Mouse (Mus musculus): ENCODE data around the gene Hdgfl3.

Hdgfl3 gene

GRCm38 (mm10) chr7:81934267-81934745 lies at the start of gene Hdgfl3:
Gene Hdgfl3, minus strand, starts transcription at chr7:81934473.
- peak; percentile 38 to 56 for DNase-seq (ENCODE audit: low read depth in 2 of 2, low spot score in 2 of 2)

- DNase-seq (ENCODE audit: low read depth in 2 of 2, low spot score in 2 of 2) = no peak
Observed at GRCm38 (mm10) chr7:81983651-81984050, 49.4 kb upstream of the Hdgfl3 start.

GRCm38 (mm10) chr7:81978304-81978703 lies 44.0 kb upstream of the Hdgfl3 start:
- no peak for DNase-seq (ENCODE audit: low read depth in 2 of 2, low spot score in 2 of 2)

- DNase-seq (ENCODE audit: low read depth in 2 of 2, low spot score in 2 of 2) = no peak
Observed at GRCm38 (mm10) chr7:81974616-81975015, 40.3 kb upstream of the Hdgfl3 start.

- no peak for DNase-seq (ENCODE audit: low read depth in 2 of 2, low spot score in 2 of 2)
Observed at GRCm38 (mm10) chr7:81973939-81974338, 39.7 kb upstream of the Hdgfl3 start.

- no peak for DNase-seq (ENCODE audit: low read depth in 2 of 2, low spot score in 2 of 2)
Observed at GRCm38 (mm10) chr7:81973339-81973738, 39.1 kb upstream of the Hdgfl3 start.

GRCm38 (mm10) chr7:81968975-81969374 lies 34.7 kb upstream of the Hdgfl3 start:
- DNase-seq (ENCODE audit: low read depth in 2 of 2, low spot score in 2 of 2) = no peak

- DNase-seq (ENCODE audit: low read depth in 2 of 2, low spot score in 2 of 2) = no peak
Observed at GRCm38 (mm10) chr7:81968451-81968850, 34.2 kb upstream of the Hdgfl3 start.

GRCm38 (mm10) chr7:81966195-81966594 lies 31.9 kb upstream of the Hdgfl3 start:
- DNase-seq (ENCODE audit: low read depth in 2 of 2, low spot score in 2 of 2) = no peak

- DNase-seq (ENCODE audit: low read depth in 2 of 2, low spot score in 2 of 2) = peak in 1 of 2 experiments; percentile 8
Observed at GRCm38 (mm10) chr7:81959704-81960103, 25.4 kb upstream of the Hdgfl3 start.

GRCm38 (mm10) chr7:81954208-81954846 lies 20.1 kb upstream of the Hdgfl3 start:
- peak; percentile 24 to 33 for DNase-seq (ENCODE audit: low read depth in 2 of 2, low spot score in 2 of 2)

- no peak for DNase-seq (ENCODE audit: low read depth in 2 of 2, low spot score in 2 of 2)
Observed at GRCm38 (mm10) chr7:81950499-81950898, 16.2 kb upstream of the Hdgfl3 start.

- no peak for DNase-seq (ENCODE audit: low read depth in 2 of 2, low spot score in 2 of 2)
Observed at GRCm38 (mm10) chr7:81945398-81945797, 11.1 kb upstream of the Hdgfl3 start.

GRCm38 (mm10) chr7:81934806-81935205 lies 533 bp upstream of the Hdgfl3 start:
- peak in 1 of 2 experiments; percentile 6 for DNase-seq (ENCODE audit: low read depth in 2 of 2, low spot score in 2 of 2)

GRCm38 (mm10) chr7:81933601-81934266 lies 539 bp downstream of the Hdgfl3 start:
- peak; percentile 43 to 52 for DNase-seq (ENCODE audit: low read depth in 2 of 2, low spot score in 2 of 2)

GRCm38 (mm10) chr7:81933061-81933600 lies 1.1 kb downstream of the Hdgfl3 start:
- peak in 1 of 2 experiments; percentile 25 for DNase-seq (ENCODE audit: low read depth in 2 of 2, low spot score in 2 of 2)

GRCm38 (mm10) chr7:81932521-81933045 lies 1.7 kb downstream of the Hdgfl3 start:
- peak in 1 of 2 experiments; percentile 12 for DNase-seq (ENCODE audit: low read depth in 2 of 2, low spot score in 2 of 2)

- DNase-seq (ENCODE audit: low read depth in 2 of 2, low spot score in 2 of 2) = peak; percentile 27 to 35
Observed at GRCm38 (mm10) chr7:81928998-81929397, 5.3 kb downstream of the Hdgfl3 start.

- DNase-seq (ENCODE audit: low read depth in 2 of 2, low spot score in 2 of 2) = no peak
Observed at GRCm38 (mm10) chr7:81921379-81921952, 12.8 kb downstream of the Hdgfl3 start.

- DNase-seq (ENCODE audit: low read depth in 2 of 2, low spot score in 2 of 2) = no peak
Observed at GRCm38 (mm10) chr7:81920314-81920713, 14.0 kb downstream of the Hdgfl3 start.

- DNase-seq (ENCODE audit: low read depth in 2 of 2, low spot score in 2 of 2) = no peak
Observed at GRCm38 (mm10) chr7:81918316-81918715, 16.0 kb downstream of the Hdgfl3 start.

- DNase-seq (ENCODE audit: low read depth in 2 of 2, low spot score in 2 of 2) = no peak
Observed at GRCm38 (mm10) chr7:81904926-81905325, 29.3 kb downstream of the Hdgfl3 start.

Measured in CD8-positive naive resting alpha-beta T cell, adult 2 months (primary cell).